Mouse (Mus musculus): ENCODE data around the gene Inka2.

Gene Inka2

GRCm38 (mm10) chr3:105704031-105705008 is at the start of gene Inka2:
Gene Inka2, plus strand, starts transcription at chr3:105704599.
- DNase-seq (ENCODE audit: extremely low read depth, low read depth), result peak; percentile 94

GRCm38 (mm10) chr3:105655031-105655585 is 49.3 kb upstream of the Inka2 start:
- DNase-seq (ENCODE audit: extremely low read depth, low read depth), result no peak

- no peak for DNase-seq (ENCODE audit: extremely low read depth, low read depth)
Observed at GRCm38 (mm10) chr3:105660530-105660929, 43.9 kb upstream of the Inka2 start.

GRCm38 (mm10) chr3:105663043-105663442 is 41.4 kb upstream of the Inka2 start:
- DNase-seq (ENCODE audit: extremely low read depth, low read depth), result no peak

- DNase-seq (ENCODE audit: extremely low read depth, low read depth), result no peak
Observed at GRCm38 (mm10) chr3:105665105-105665765, 39.2 kb upstream of the Inka2 start.

- DNase-seq (ENCODE audit: extremely low read depth, low read depth), result no peak
Observed at GRCm38 (mm10) chr3:105666996-105667523, 37.3 kb upstream of the Inka2 start.

- no peak for DNase-seq (ENCODE audit: extremely low read depth, low read depth)
Observed at GRCm38 (mm10) chr3:105668161-105668560, 36.2 kb upstream of the Inka2 start.

GRCm38 (mm10) chr3:105669776-105670175 is 34.6 kb upstream of the Inka2 start:
- no peak for DNase-seq (ENCODE audit: extremely low read depth, low read depth)

- DNase-seq (ENCODE audit: extremely low read depth, low read depth), result no peak
Observed at GRCm38 (mm10) chr3:105670801-105671200, 33.6 kb upstream of the Inka2 start.

GRCm38 (mm10) chr3:105674595-105675218 is 29.7 kb upstream of the Inka2 start:
- peak; percentile 82 for DNase-seq (ENCODE audit: extremely low read depth, low read depth)

GRCm38 (mm10) chr3:105675932-105676331 is 28.5 kb upstream of the Inka2 start:
- no peak for DNase-seq (ENCODE audit: extremely low read depth, low read depth)

- DNase-seq (ENCODE audit: extremely low read depth, low read depth), result no peak
Observed at GRCm38 (mm10) chr3:105680346-105680745, 24.1 kb upstream of the Inka2 start.

- no peak for DNase-seq (ENCODE audit: extremely low read depth, low read depth)
Observed at GRCm38 (mm10) chr3:105686394-105687323, 17.7 kb upstream of the Inka2 start.

GRCm38 (mm10) chr3:105687324-105688060 is 16.9 kb upstream of the Inka2 start, which contains the start of gene Ddx20:
Gene Ddx20, minus strand, starts transcription at chr3:105687574.
- DNase-seq (ENCODE audit: extremely low read depth, low read depth), result peak; percentile 98

- DNase-seq (ENCODE audit: extremely low read depth, low read depth), result no peak
Observed at GRCm38 (mm10) chr3:105688536-105688935, 15.9 kb upstream of the Inka2 start.

- no peak for DNase-seq (ENCODE audit: extremely low read depth, low read depth)
Observed at GRCm38 (mm10) chr3:105693327-105694080, 10.9 kb upstream of the Inka2 start.

GRCm38 (mm10) chr3:105695476-105696386 is 8.7 kb upstream of the Inka2 start:
- DNase-seq (ENCODE audit: extremely low read depth, low read depth), result no peak

Measured in MEL-GATA-1-ER (cell line).